Mouse (Mus musculus): ENCODE measurements around the gene Patl1. TPM values are rescaled to one million over a fixed set of nuclear protein-coding genes. Genes with fewer than 3 reads are reported as not detected.
A peak's percentile ranks its signal among the peaks of the same experiment; 100 is the strongest.
"Not testable (repeated sequence)": the region's sequence is repeated elsewhere in the genome, so short reads cannot be mapped to it uniquely, and the experiment has no call there.

Patl1 gene
- total and polyA plus RNA-seq, 3 experiments, result 8.5 to 40.8 (median 12.0) TPM

DNA sequence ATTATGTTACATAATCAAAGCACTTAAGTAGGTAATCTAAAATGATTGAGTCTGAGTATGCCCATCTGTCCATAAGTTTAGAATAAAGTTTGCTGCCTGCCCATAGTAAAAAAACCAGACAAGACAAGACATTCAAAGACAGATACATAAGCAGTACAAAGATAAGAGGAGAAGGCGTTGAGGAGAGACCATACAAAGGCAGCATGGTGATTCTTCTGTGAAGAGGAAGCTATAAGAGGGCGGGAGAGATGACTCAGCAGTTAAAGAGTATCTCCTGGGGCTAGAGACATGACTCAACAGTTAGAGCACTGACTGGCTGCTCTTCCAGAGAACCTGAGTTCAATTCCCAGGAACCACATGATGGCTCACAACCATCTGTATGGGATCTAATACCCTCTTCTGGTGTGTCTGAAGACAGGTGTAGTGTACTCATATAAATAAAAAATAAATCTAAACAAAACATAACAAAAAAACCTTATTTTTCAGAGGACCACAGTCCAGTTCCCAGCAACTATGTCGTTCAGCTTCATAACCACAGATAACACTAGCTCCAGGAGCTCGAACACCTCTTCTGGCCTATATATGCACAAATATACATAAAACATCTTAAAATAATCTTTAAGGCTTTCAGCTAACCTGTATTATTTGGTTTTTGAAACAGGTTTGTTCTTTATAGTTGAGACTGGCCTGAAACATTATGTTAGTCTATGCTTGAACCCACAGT, 16.0 kb downstream of the Patl1 start:
- Histone ChIP-seq H3K4me2 (ENCODE audit: insufficient read depth, low read depth, poor library complexity, severe bottlenecking) (no peak overlapping the region), H3K4me1 (ENCODE audit: control insufficient read depth in 1 of 2, insufficient read depth in 2 of 2) (peaks cover 0 to 3% of the 10 kb centered on the region in 2 experiments; a peak in 2 of 4 replicates), H3K4me3 (replicated peaks in 1 of 3; ENCODE audit: low read depth in 2 of 3, low read length in 2 of 3, poor library complexity in 1 of 3) (no peak overlapping the region), H3K27me3 (replicated peaks) (no peaks in the 10 kb centered on the region), H3K9ac (ENCODE audit: insufficient read depth, low read depth) (no peak overlapping the region), H3K79me2 (replicated peaks; ENCODE audit: control insufficient read depth, extremely low read depth, insufficient read depth, poor library complexity, severe bottlenecking) (no peaks in the 10 kb centered on the region; the same call in 1 of the 2 replicates), H3K9me3 (replicated peaks; ENCODE audit: low read length) (no peaks in the 10 kb centered on the region), H3K36me3 (replicated peaks in 1 of 2; ENCODE audit: control insufficient read depth in 1 of 2, insufficient read depth in 1 of 2, low read length in 1 of 2) (peaks cover 61 to 90% of the 10 kb centered on the region in 2 experiments), H3K27ac (ENCODE audit: insufficient read depth, low read depth) (no peak overlapping the region)
- dilution Hi-C loops (cut with MboI; ENCODE audit: extremely low pct_ligation_motif_present, extremely low pct_unique_long_range_greater_than_20kb, low sequenced_read_pairs), result no loop called here
- DNase-seq (ENCODE audit: extremely low read depth), result peak; percentile 63
- in situ Hi-C loops (cut with MboI; ENCODE audit: low pct_ligation_motif_present, low pct_unique_long_range_greater_than_20kb, low sequenced_read_pairs), result no loop called here
- no peak for TF ChIP-seq HCFC1 (IDR thresholded peaks at IDR 0.05; ENCODE audit: low read depth, low read length)
- no peak for TF ChIP-seq TBP (conservative IDR thresholded peaks at IDR 0.05; ENCODE audit: low read depth, low read length)
- TF ChIP-seq MAFK (IDR thresholded peaks at IDR 0.05; ENCODE audit: insufficient replicate concordance, low read length), result peak; percentile 87

DNA sequence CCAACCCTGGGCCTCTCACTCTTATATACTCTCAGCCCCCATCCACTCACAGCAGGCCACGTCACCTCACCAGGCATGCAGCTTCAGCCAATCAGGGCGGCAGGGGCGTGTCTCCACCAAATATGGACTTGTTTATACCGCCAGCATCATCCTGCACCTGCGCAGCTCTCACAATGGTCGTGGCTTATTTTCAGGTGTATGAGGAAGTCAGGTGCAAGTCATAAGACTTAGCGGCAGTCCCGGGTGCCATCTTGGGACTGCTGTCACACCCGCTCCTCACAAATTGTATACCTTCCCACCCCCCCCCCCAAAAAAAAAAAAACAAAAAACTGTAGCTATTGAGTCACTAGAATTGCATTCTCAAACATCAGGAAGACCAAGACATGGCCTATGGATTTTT, 34.3 kb downstream of the Patl1 start:
- H3K79me2 ChIP-seq (replicated peaks; ENCODE audit: control insufficient read depth, extremely low read depth, insufficient read depth, poor library complexity, severe bottlenecking); dilution Hi-C loops (cut with MboI; ENCODE audit: extremely low pct_ligation_motif_present, extremely low pct_unique_long_range_greater_than_20kb, low sequenced_read_pairs); H3K9me3 ChIP-seq (replicated peaks; ENCODE audit: low read length); H3K27me3 ChIP-seq (replicated peaks); H3K9ac ChIP-seq (ENCODE audit: insufficient read depth, low read depth); H3K4me3 ChIP-seq (replicated peaks in 1 of 3; ENCODE audit: low read depth in 2 of 3, low read length in 2 of 3, poor library complexity in 1 of 3); H3K4me2 ChIP-seq (ENCODE audit: insufficient read depth, low read depth, poor library complexity, severe bottlenecking); H3K4me1 ChIP-seq (ENCODE audit: control insufficient read depth in 1 of 2, insufficient read depth in 2 of 2); in situ Hi-C loops (cut with MboI; ENCODE audit: low pct_ligation_motif_present, low pct_unique_long_range_greater_than_20kb, low sequenced_read_pairs); DNase-seq (ENCODE audit: extremely low read depth); H3K27ac ChIP-seq (ENCODE audit: insufficient read depth, low read depth): not testable (repeated sequence)
- H3K36me3 ChIP-seq (replicated peaks in 1 of 2; ENCODE audit: control insufficient read depth in 1 of 2, insufficient read depth in 1 of 2, low read length in 1 of 2), result peaks cover 26 to 52% of the 10 kb centered on the region in 2 experiments

DNA sequence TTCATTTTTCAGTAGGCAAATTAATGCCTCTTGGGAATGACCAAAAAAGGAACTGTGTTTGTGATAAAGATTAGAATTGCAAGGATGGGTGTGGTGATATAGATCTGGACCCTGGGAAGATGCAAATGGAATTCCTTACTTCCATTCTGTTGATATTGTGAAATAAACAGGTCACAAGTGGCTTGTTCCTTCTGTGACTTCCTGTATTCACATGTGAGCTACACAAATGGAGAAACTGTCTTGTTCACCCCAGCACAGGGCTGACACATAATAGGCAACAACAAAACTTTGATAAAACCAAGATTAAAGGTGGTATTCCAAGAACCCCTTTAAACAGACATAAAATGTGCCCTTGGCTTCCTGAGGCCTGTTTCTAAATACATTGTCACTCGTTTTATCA, 37.7 kb downstream of the Patl1 start:
- Histone ChIP-seq H3K4me1 (ENCODE audit: control insufficient read depth in 1 of 2, insufficient read depth in 2 of 2) (peaks cover 0 to 4% of the 10 kb centered on the region in 2 experiments; a peak in 2 of 4 replicates), H3K4me2 (ENCODE audit: insufficient read depth, low read depth, poor library complexity, severe bottlenecking) (no peak overlapping the region), H3K36me3 (replicated peaks in 1 of 2; ENCODE audit: control insufficient read depth in 1 of 2, insufficient read depth in 1 of 2, low read length in 1 of 2) (peaks cover 7 to 21% of the 10 kb centered on the region in 2 experiments), H3K27ac (ENCODE audit: insufficient read depth, low read depth) (no peak overlapping the region), H3K4me3 (replicated peaks in 1 of 3; ENCODE audit: low read depth in 2 of 3, low read length in 2 of 3, poor library complexity in 1 of 3) (no peak overlapping the region), H3K27me3 (replicated peaks) (no peaks in the 10 kb centered on the region), H3K9me3 (replicated peaks; ENCODE audit: low read length) (no peaks in the 10 kb centered on the region), H3K9ac (ENCODE audit: insufficient read depth, low read depth) (no peak overlapping the region), H3K79me2 (replicated peaks; ENCODE audit: control insufficient read depth, extremely low read depth, insufficient read depth, poor library complexity, severe bottlenecking) (no peaks in the 10 kb centered on the region)
- in situ Hi-C loops (cut with MboI; ENCODE audit: low pct_ligation_motif_present, low pct_unique_long_range_greater_than_20kb, low sequenced_read_pairs) (loop anchor here (25.0 kb wide), 1 partner anchor 338 kb away; the partner anchor contains the start of genes Ms4a2 and Ms4a6d), dilution Hi-C loops (cut with MboI; ENCODE audit: extremely low pct_ligation_motif_present, extremely low pct_unique_long_range_greater_than_20kb, low sequenced_read_pairs) (no loop called here)
- DNase-seq (ENCODE audit: extremely low read depth), result no peak
- TF ChIP-seq USF2 (conservative IDR thresholded peaks at IDR 0.05; ENCODE audit: low read depth, low read length) (no peak), MXI1 (IDR thresholded peaks at IDR 0.05; ENCODE audit: low read depth, low read length) (no peak), CHD2 (IDR thresholded peaks at IDR 0.05; ENCODE audit: low read length) (no peak), POLR2A (IDR thresholded peaks at IDR 0.05; ENCODE audit: low read depth, low read length) (no peak), MAZ (IDR thresholded peaks at IDR 0.05; ENCODE audit: low read depth, low read length) (no peak), RAD21 (IDR thresholded peaks at IDR 0.05; ENCODE audit: low read depth, low read length) (no peak), BHLHE40 (IDR thresholded peaks at IDR 0.05; ENCODE audit: low read depth, low read length) (no peak), SIN3A (IDR thresholded peaks at IDR 0.05; ENCODE audit: low read length) (no peak), MAX (IDR thresholded peaks at IDR 0.05; ENCODE audit: low read length) (no peak), TBP (conservative IDR thresholded peaks at IDR 0.05; ENCODE audit: low read depth, low read length) (no peak)

Data from CH12.LX (cell line).